Mouse (Mus musculus) intestine, postnatal 0 days (tissue): ENCODE measurements at regions not wholly inside any gene's neighbourhood (a gene's known extent, or its start where the extent isn't known, plus 50 kb on each side); places are given as distances from the start of the nearest gene placed in this dataset.

Experiments used
- ATAC-seq: fragments of 200-750 bp; cut with Nextera tagmentation; 2 replicates; pipeline ENCODE4 v1.8.0; 2017; ENCODE audit warnings: mild to moderate bottlenecking, moderate TSS enrichment, moderate library complexity
- H3K27ac ChIP-seq: fragments of 300-500 bp; sonication (generic); 2 replicates; pipeline ENCODE4 v1.5.1; 2014; ENCODE audit warnings: mild to moderate bottlenecking, low read depth, low read length, moderate library complexity
- H3K27me3 ChIP-seq: fragments of 300-500 bp; sonication (generic); replicated peaks from 2 replicates; pipeline ENCODE4 v1.6.1; 2014; ENCODE audit warnings: low read length, mixed read lengths; ENCODE audit not compliant: control insufficient read depth, insufficient read depth
- H3K36me3 ChIP-seq: fragments of 300-500 bp; sonication (generic); 2 replicates; pipeline ENCODE4 v1.6.1; 2014; ENCODE audit warnings: mild to moderate bottlenecking, moderate library complexity; ENCODE audit not compliant: control insufficient read depth, insufficient read depth
- H3K4me1 ChIP-seq: fragments of 300-500 bp; sonication (generic); replicated peaks from 2 replicates; pipeline ENCODE4 v1.6.1; 2014; ENCODE audit warnings: antibody characterized with exemption, low read length, mixed read lengths; ENCODE audit not compliant: control insufficient read depth, insufficient read depth
- H3K4me2 ChIP-seq: fragments of 300-500 bp; sonication (generic); replicated peaks from 2 replicates; pipeline ENCODE4 v1.6.1; 2014; ENCODE audit warnings: low read depth, mild to moderate bottlenecking, moderate library complexity
- H3K4me3 ChIP-seq: fragments of 300-500 bp; sonication (generic); 2 replicates; pipeline ENCODE4 v1.5.1; 2014; ENCODE audit warnings: low read depth, low read length
- H3K9ac ChIP-seq: fragments of 300-500 bp; sonication (generic); 2 replicates; pipeline ENCODE4 v1.6.1; 2014; ENCODE audit warnings: mild to moderate bottlenecking, low read depth, low read length
- H3K9me3 ChIP-seq: fragments of 300-500 bp; sonication (generic); 2 replicates; pipeline ENCODE4 v1.6.1; 2016; ENCODE audit warnings: mixed run types; ENCODE audit not compliant: control insufficient read depth
- CTCF ChIP-seq: sonication (generic); IDR thresholded peaks from 2 replicates; pipeline ENCODE4 v1.5.1; 2016; ENCODE audit warnings: low read depth, mild to moderate bottlenecking, control low read depth, antibody characterized with exemption, moderate library complexity
- WGBS: fragments of 180-500 bp; shearing (Covaris S2); extraction: QIAGEN DNeasy Blood & Tissue Kit; methylation state at CpG from one replicate; pipeline ENCODE4 v1.1.7; 2014; 5-methylcytosine and 5-hydroxymethylcytosine counted together

DNA sequence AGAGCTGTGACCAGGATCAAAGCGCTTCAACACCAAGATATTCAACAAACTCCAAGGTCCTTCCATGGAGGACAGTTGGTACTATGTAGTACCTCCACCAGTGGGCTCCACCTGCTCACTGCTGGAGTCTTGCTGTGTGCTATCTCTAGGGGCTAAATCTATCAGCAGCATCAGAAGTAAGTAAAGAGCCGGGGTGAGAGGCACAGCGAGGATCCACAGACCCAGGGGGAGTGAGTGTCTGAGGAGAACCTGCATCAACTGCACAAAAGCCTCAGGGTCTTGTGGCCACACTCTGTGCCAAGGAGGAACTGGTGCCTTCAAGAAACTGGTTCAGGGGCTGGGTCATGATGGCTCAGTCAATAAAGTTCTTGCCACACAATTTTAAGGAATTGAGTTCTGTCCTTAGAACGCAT is 56.6 kb upstream of the Slc45a1 start:
- Histone ChIP-seq H3K4me3 (no peak overlapping the region), H3K27me3 (no peaks in the 10 kb centered on the region), H3K9me3 (no peaks in the 10 kb centered on the region), H3K36me3 (no peaks in the 10 kb centered on the region), H3K4me2 (no peak overlapping the region), H3K9ac (no peak overlapping the region), H3K4me1 (no peaks in the 10 kb centered on the region), H3K27ac (no peak overlapping the region)
- peak; percentile 89 for TF ChIP-seq CTCF
- ATAC-seq = no peak
- 76% methylated on average over 4 of the region's 4 CpGs for WGBS

DNA sequence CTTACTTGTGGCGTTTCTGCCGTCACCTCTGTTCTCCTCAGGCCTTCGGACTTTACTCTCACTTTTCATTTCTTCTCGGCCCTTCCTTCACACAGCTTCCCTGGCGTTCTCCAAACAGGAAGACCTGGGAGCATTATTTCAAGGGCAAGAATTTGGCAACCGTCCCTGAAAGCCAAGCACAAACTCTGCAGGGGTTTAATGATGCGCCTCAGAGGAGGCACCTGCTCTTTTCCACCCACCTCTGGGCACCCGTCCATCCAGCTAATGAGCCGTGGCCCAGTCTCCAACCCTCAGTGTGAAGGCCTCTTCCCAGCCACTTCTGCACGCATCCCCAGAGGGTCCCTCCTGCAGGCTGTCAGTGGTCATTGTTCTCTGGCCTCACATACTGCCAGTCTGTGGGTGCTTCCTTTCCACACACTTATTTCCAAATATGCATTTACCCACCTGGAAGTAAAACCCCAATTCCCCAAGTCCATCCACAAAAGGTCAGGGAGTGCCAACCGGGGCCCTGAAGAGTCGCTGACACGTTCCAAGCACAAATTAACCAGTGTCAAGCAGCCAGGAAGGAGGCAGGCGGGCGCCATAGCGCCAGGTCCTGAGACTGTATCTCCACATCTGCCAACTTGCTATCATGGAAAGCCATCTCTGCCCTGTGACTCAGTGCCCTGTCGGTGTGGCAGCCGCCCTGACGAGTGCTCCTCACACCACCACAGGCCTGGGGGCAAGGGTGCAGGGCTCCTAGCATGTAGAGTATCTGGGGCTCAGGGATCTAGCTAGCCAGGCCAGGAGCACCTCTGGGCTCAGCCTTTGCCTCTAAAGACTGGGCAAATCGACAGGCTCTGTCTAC is 56.0 kb upstream of the Slc45a1 start:
- no peak overlapping the region for H3K9ac ChIP-seq
- no peak for TF ChIP-seq CTCF
- H3K36me3 ChIP-seq = no peaks in the 10 kb centered on the region
- no peaks in the 10 kb centered on the region for H3K27me3 ChIP-seq
- H3K27ac ChIP-seq = no peak overlapping the region; the same call in 1 of the 2 replicates
- ATAC-seq = no peak
- no peak overlapping the region for H3K4me3 ChIP-seq
- no peaks in the 10 kb centered on the region for H3K4me1 ChIP-seq
- H3K4me2 ChIP-seq = no peak overlapping the region
- WGBS = 65% methylated on average over 20 of the region's 20 CpGs
- H3K9me3 ChIP-seq = no peaks in the 10 kb centered on the region

DNA sequence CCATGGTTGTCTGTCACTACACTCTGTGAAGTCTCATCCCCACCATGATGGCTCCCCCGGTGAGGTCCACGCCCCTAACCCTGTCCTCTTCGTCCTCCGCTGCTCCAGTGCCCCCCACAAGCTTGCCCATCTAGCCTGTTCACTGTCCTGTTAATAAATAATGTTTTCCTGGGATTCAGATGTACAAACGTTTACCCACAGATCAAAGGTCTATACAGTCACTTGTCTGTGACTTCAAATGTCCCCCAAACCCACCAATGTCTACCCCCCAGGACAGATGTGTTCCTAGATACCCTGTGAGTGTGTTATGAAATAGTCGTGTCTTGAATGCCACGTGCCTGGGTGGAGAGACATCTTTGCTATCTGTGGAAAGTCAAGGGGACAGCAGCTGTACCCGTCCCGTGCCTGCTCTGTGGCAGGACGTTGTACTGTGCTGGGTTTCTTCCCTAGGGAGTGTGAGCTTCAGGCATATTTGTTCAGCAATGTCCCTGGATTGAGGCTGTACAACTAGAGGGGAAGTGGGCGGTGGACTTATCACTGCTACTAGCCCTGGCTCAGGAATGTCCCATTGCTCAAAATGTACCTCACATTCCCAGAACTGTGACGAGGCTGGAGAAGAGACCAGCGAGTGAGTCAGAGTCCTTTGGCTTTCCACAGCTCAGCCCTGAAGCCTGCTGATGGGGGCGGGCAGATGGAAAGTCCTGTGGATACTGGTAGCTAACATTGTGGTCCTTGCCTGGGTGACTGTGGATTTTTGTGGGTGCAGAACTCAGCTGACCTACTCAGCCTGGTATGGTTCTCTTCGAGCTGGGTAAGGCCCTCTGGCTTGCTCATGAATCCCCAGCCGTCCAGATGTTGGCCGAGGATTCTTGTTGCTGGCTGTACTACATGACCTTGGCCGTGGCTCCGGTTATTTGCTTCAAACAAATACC is 55.1 kb upstream of the Slc45a1 start:
- Histone ChIP-seq H3K9me3 (no peaks in the 10 kb centered on the region), H3K27me3 (no peaks in the 10 kb centered on the region), H3K27ac (no peak overlapping the region; the same call in 1 of the 2 replicates), H3K36me3 (no peaks in the 10 kb centered on the region), H3K9ac (no peak overlapping the region), H3K4me2 (no peak overlapping the region), H3K4me3 (no peak overlapping the region), H3K4me1 (no peaks in the 10 kb centered on the region)
- TF ChIP-seq CTCF = no peak
- ATAC-seq = peak; percentile 23; the same call in 1 of the 2 replicates
- 51% methylated on average over 19 of the region's 19 CpGs for WGBS

DNA sequence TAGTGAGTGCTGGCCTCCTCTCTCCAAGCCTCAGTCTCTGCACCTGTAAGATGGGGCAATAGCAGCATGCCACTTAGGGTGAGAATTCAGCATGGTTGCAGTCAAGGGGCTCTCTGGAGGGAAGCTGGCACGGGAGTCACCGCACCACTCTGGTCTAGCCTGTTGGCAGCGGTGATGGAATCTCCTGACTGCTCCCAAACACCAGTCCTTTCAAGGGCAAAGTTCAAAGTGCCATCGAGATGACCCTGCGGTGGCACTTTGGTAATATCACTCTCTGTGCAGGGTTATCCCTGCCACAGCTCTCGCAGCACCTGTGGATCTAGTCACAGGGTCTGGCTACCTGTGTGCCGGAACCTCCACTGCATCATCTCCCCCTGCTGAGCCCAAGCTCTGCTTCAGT is 54.3 kb upstream of the Slc45a1 start:
- 71% methylated on average over 7 of the region's 7 CpGs for WGBS
- TF ChIP-seq CTCF = no peak

DNA sequence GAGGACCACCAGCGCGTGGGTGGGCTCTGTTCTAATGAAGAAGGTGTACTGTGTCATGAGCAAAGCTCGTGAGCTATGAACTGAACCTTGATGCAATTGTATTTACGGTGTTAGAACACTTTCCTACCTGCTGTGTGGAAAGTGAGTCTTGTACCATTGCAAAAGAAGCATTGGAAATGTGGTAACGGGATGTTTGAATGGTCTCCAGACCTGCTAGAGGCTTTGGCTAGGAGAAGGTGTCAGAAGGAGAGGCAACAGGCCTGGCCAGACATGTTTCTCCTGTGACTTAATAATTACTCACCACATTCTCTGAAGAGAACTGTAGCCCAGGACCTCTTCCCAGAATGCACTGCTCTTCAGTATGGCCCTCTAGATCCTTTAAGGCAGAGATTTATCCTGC is 51.3 kb upstream of the Slc45a1 start:
- Histone ChIP-seq H3K9me3 (no peaks in the 10 kb centered on the region), H3K4me3 (no peak overlapping the region), H3K27me3 (no peaks in the 10 kb centered on the region), H3K4me2 (no peak overlapping the region), H3K9ac (no peak overlapping the region), H3K27ac (no peak overlapping the region), H3K36me3 (no peaks in the 10 kb centered on the region), H3K4me1 (no peaks in the 10 kb centered on the region)
- no peak for TF ChIP-seq CTCF
- 93% methylated on average over 5 of the region's 5 CpGs for whole genome bisulfite sequencing
- ATAC-seq = no peak

More for the DNA sequence above, 54.3 kb upstream of the Slc45a1 start:
- ATAC-seq = peak; percentile 22
- Histone ChIP-seq H3K9ac (no peak overlapping the region), H3K9me3 (no peaks in the 10 kb centered on the region), H3K4me1 (no peaks in the 10 kb centered on the region), H3K27ac (no peak overlapping the region), H3K27me3 (no peaks in the 10 kb centered on the region), H3K4me3 (no peak overlapping the region), H3K36me3 (no peaks in the 10 kb centered on the region), H3K4me2 (no peak overlapping the region)
